Mouse (Mus musculus) frontal cortex, adult (tissue): ENCODE results near the gene Nectin2.
"Not testable (repeated sequence)": the region's sequence is repeated elsewhere in the genome, so short reads cannot be mapped to it uniquely, and the experiment has no call there.

Source experiments
- ATAC-seq: cut with Nextera tagmentation; 2 replicates; pipeline ENCODE4 v1.9.2; 2017; ENCODE audit warnings: mild to moderate bottlenecking, moderate library complexity, mixed read lengths; ENCODE audit not compliant: low TSS enrichment

Nectin2 gene

DNA sequence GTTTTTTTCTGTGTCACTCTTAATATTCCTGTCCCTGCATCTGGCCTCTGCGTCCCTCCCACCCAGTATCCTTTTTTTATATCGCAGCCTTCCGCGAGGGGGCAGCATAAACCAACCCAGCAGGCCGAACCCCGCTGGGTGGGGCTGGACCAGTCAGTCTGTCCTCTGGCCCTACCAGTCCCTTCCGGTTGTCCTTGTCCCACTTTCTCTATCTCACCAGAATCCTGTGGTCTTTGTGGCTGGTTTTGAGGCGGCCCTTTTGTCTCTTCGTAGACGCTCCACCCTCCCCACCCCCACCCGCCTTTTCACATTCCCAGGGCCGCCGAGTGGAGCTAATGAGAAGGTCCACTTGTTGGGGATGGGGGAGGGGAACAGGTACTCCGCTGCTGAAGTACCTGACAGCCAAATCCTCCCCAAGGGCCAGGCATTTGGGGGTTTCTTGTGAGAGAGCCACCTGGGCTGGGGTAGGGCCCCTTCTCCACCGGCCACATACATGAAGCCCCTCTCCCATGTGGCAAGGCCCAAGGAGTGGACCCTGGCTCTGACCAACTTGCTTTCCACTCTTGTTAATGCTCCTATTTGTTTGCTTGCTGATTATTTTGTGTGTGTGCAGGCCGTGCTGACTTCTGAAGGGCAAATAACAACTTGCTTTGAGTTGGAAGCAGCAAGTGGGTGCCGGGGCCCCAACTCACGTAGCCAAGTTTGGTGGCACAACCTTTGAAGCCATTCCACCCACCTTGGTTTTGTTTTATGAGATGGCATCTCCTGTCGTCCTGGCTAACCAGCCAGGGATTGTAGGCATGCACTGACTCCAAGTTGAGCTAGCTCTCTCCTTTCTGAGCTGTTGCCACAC is at the start of gene Nectin2:
Gene Nectin2, minus strand, starts transcription at position 267 of the 853 bp plus-strand sequence.
- ATAC-seq: peak; percentile 76

DNA sequence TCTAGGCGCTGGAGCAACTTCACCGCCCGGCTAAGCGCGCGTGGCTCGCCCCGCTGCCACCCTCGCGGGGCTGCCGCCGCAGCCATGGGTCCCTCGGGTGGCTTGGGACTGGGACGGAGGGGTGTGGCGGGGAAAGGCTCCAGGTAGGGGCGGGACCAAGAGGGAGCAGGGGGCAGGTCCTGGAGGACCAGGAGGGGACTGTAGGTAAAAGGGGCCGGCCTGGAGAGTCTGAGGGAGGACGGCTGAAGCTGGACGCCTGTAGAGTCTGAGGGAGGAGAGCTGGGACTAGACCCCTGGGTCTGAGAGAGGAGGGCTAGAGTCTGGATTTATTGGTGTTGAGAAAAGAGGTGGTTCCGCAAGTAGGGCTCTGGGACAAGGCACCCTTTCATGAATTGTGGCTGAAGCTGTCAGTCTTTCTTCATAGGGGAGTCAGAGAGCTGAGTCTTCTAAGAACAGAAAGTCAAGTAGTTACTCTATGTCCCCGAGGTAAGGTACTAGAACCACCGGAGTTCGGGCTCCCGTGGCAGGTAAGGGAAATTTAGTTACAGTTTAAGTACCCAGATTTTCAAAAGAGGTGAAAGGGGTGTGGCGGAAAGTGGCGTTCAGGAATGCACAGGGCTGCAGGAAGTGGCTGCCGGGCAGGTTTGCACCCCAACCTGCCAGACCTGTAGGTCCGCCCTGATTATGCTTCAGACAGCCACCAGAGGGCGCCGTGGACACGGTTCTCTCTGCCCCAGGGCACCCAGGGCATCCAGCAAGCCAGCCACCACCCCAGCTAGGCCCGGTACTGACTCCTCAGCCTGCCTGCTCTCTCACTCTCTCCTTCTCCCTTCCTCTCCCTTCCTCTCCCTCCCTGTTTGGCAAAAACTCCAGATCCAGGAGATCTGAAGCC is 46.7 kb upstream of the Nectin2 start, which contains the start of gene Cblc:
Gene Cblc, minus strand, starts transcription at position 113 of the 892 bp plus-strand sequence.
- peak; percentile 44; the same call in 1 of the 2 replicates for ATAC-seq

DNA sequence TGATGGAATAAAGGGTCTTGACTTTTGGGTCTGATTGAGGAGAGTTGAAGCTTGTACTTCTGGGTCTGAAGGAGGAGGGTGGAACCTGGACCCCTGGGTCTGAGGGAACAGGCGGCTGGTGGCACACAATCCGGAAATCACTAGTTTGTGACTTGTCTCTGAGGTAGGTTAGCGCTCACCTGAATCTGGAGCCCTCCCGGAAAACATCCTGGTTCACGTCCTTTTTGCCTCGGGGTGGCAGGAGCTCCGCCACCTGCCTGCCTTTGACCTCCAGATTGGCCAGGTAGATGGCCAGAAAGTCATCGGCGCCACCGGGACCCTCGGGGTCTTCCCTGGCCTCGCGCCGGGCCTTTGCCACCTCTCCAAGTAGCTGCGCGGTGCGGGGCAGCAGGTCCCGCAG is 46.0 kb upstream of the Nectin2 start:
- no peak for ATAC-seq

DNA sequence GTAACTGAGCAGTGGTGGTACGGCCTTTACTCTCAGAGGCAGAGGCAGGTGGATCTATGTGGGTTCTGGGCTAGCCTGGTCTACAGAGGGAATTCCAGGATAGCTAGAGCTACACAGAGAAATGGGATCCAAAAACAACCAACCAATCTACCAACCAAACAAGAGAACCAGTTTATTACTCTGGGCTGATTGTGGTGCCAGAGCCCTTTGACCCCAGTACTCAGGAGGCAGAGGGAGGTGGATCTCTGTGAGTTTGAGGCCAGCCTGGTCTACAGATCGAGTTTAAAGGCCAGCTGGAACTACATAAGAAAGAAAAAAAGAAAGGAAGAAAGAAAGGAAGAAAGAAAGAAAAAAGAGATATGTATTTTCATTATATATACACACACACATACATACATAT is 45.0 kb upstream of the Nectin2 start:
- ATAC-seq: no peak

DNA sequence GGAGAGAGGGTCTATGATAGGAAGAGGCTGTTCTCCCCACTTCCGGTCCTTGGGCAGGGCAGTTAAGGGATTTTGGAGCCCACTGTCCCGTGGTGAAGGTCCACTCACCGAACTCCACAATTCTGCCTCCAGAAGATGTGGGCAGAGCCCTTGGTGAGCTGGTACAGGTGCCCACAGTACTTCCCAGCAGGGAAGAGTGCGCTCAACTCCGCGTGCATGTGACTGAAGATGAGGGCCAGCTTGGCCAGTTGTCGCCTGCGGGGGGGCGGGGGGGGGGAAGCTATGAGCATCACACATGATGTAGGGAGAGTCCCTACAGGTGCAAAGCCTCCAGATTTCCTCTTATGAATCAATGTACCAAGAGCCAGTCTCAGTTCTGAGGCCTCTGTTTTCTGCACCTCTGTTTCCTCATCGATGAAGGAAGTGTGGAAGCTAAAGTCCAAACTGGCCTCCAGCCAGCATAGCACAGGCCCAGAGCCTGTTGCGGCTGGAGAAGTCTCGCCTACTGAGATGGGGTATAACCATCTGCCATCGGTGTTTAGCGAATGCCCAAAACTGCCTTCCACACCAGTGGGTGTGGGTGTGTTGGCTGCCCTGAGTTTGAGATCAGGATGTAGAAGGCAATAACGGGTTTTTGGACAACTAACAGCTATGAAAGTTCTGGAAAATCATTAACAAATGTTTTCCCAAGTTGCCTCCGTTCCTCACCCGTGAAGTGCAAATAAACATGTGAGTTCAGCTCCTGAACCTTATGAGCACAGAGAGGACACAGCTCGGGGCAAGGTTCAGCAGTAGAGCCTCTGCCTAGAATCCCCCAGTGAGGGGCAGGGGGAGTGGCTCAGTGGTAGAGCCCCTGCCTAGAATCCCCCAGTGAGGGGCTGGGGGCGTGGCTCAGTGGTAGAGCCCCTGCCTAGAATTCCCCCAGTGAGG is 42.7 kb upstream of the Nectin2 start:
- no peak for ATAC-seq

DNA sequence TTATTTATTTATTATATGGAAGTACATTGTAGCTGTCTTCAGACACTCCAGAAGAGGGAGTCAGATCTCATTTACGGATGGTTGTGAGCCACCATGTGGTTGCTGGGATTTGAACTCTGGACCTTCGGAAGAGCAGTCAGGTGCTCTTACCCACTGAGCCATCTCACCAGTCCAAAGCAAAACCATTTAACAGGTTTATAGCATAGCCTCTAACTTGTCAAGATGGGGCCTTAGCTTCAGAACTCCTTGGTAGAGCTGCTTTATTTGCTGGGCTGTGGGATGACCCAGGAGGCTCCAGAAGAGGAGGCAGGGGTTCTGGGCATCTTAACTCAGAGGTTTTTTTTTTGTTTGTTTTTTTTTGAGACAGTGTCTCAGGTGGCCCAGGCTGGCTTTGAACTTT is 41.2 kb upstream of the Nectin2 start:
- ATAC-seq: not testable (repeated sequence)

DNA sequence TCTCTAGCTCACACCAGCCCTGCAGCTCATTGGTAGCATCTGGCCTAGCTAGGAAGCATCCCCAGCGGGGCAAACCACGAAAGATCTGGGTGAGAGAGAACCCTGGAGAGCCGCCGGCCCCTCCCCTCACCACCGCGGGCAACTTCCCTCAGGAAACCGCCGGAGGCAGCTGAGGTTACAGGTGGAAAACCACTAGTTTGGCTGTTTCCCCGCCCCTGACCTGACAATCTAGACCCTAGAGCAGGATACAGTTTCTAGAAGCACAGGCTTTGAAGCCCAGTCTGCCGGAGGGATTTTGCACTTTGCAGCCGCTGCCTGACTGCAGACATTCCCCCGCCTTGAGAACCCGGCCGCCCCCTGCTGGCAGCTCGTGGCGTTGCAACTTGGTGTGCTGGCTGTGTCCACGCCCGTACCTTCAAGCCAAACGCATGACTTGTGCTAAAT is 39.6 kb upstream of the Nectin2 start:
- peak; percentile 76; the same call in 1 of the 2 replicates for ATAC-seq

DNA sequence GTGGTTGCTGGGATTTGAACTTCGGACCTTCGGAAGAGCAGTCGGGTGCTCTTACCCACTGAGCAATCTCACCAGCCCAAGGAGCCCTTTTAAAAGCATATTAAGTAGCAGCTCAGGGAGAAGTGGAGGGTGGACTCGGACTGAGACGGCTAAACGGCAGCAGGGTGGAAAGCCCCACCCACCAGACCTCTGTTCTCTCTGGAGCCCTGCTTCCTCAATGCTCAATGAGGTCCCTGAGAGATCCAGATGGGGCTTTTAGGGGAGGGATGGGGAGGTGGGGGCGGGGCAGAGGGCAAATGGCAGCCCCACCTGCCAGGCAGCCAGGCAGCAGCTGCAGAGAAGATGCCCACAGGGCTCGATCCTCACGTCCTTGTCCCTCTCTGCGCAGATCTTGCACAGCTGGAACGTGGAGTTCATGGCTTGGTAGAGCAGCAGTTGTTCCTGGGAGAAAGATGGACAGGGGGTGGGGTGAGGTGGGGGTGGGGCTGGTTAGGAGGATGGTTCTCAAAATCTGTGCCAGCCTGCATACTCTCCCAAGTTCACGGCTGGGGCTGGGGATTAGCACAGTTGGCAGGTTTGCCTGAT is 35.7 kb upstream of the Nectin2 start:
- no peak for ATAC-seq

DNA sequence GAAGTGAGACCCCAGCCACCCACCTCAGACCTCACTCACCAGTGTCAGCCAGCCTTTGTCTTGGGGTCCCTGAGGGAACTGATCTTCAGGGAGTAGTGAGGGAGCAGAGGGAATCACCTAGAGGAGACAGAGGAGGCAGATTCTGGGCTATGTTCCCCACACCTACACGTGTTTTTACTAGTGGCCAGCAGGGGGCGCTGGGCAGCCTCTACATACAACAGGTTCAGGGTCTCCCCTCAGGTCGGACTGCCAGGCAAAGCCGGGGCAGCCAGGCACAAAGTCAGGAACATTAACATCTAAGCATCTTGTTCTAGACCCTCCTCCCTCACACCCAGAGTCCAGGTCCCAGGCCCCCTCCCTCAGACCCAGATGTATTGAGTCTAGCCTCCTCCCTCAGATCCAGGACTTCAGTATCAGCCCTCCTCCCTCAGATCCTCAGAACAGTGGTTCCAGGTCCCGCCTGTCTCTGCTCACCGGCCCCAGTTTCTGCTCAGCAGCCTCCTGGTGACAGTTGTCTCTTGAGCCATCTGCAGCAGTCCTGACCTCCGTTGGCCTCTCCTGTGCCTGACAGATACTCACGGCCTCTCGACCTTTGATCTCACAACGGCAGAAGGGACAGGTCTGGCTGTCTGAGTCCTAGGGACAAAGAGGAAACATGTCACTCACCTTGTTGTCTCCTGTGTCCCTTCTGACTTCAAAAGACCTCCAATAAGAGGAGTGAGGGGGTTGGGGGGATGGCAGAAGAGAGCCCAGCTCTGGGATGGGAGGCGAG is 34.7 kb upstream of the Nectin2 start:
- no peak for ATAC-seq

DNA sequence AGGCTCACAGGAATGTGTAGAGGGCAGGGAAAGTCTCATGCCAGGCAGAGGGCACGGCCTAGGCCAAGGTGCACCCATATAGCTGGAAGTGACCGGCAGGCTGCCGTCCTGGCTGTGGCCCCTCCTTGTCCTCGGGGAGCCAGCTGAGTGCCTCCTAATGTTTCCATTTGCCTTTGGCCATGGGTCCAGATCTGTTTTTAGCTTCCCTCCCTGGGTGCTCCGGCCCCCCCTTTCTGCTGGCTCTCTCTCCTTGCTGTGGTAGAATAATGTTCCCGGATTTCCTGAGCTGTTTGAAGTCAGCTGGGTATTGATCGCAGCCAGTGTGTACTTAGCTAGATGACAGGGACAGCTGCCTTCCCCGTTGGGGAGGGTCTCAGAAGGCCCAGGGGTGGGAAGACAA is 33.3 kb upstream of the Nectin2 start:
- ATAC-seq: no peak

DNA sequence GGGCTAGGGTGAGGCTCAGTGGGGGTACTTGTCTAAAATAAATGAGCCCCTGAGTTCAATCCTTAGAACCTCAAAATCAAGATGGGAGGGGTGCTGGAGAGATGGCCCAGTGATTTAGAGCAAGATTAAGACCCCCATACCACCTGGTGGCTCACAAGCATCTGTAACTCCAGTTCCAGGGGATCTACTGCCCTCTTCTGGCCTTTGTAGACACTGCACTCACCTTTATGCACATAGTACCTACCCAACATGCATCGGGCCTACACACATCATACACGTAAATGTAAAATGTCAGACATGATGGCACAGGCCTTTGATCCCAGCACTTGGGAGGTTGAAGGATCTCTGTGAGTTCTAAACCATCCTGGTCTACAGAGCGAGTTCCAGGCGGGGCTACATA is 32.4 kb upstream of the Nectin2 start:
- no peak for ATAC-seq

DNA sequence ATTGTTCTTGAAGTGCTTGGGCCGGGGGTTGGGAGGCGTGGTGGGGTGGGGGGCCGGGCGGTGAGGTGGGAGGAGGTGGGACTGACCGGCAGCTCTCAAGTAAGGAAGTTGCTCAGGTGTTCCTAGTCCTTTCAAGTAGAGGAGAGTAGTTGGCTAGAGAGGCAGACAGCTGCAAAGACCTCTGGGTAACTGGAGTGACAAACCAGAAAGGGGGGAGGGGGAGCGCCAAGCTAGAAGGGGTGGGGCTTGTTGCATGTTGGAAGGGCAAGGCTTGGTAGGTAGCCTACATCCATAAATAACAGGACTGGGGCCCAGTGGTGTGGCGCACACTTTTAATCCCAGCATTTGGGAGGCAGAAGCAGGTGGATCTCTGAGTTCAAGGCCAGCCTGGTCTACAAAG is 31.5 kb upstream of the Nectin2 start:
- ATAC-seq: no peak

DNA sequence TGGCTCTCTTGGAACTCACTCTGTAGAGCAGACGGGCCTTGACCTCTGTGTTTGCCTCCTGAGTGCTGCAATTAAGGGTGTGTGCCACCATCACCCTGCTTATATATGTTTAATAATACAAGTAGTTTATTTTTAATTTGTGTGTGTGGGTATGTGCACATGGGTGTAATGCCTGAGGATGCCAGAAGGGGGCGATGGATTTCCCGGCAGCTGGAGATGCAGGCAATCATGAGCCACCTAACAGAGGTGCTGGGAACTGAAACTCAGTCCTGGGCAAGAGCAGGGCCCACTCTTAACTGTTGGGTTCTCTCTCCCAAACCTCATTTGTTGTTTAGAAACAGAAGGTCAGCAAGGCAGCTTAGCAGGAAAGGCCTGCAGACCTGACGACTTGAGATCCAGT is 29.6 kb upstream of the Nectin2 start:
- ATAC-seq: no peak

DNA sequence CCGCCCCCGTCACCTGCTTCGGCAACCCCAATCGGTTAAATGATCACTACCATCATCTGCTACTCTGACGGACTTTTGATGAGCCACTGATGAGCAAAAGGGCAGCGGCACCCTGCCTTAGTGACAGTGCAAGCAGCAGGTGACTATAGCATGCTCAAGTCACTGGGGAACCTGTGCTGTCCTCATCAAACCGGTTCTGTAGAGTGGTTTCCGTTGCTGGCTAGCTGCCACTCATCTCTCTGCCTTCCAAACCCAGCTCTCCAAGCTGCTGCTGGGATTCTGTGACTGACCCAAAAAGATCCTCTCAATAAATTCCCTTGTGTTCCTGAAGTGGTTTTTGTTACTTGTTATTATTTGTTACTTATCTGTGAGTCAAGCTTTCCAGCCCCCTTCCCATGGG is 28.4 kb upstream of the Nectin2 start:
- ATAC-seq: no peak

DNA sequence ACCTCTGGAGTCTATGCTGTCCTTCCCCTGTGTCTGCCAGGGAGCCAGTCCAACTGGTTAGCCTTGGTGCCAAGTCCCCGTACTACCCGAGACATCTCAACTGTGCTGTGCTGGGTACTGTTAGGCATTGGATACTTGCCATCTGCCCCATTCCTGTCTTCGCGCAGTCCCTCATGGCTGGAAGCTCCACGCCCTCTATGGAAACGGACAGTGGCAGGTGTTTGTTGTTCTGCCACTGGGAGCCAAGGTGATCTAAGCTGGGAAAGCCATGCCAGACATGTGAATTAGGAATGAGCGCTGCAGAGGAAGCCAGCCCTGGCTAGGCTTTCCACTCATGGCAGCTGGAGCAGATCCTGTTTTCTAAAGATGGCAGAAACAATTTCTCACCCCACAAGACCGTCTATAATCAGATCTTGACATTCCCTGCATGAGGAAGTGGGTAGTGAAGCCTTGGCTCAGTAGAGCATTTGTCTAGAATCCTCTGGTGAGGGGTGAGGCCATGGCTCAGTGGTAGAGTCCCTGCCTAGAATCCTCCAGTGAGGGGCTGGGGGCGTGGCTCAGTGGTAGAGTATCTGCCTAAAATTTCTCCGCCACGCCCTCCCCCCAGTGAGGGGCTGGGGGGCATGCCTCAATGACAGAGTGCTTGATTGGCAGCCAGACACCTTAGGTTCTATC is 26.9 kb upstream of the Nectin2 start:
- no peak for ATAC-seq

DNA sequence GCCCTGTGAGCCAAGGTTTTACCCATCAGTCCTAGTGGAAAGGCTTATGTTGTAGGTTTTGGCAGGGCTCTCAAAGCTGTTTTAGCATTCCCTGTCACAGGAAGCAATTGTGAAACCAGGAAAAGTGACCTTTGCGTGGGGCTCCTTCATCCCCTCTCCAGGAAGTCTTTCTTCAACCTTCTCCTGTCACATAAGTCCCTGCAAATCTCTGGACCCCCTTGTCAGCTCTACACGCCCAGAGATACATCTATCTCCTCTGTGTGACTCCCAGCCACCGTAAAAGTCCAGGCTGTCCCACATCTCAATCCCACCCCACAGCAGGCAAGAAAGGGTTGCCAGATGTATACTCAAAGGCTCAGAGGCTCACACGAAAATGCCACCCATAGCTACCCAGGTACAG is 21.4 kb upstream of the Nectin2 start:
- no peak for ATAC-seq

DNA sequence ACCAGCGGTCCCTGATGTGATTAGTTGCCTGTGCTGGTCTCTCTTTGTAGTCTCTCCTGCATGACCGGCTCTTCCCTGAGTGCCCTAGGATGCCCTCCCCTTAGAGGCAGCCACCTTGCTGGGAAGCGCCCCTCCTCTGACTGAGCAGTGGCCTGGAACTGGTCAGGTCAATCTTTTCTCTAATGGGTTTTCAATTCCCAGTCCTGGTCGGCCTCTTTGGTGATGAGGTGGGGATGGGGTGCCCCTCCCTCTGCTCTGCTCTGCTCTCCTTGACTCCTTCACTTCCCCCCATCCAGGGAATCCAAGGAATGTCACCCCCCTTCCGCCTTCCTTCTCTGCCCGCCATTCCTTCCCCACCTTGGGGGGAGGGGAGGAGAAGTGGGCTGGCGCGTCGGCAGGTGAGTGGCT is 20.7 kb upstream of the Nectin2 start, which contains the start of gene Bcam:
Gene Bcam, minus strand, starts transcription at position 33 of the 408 bp plus-strand sequence.
- no peak for ATAC-seq

DNA sequence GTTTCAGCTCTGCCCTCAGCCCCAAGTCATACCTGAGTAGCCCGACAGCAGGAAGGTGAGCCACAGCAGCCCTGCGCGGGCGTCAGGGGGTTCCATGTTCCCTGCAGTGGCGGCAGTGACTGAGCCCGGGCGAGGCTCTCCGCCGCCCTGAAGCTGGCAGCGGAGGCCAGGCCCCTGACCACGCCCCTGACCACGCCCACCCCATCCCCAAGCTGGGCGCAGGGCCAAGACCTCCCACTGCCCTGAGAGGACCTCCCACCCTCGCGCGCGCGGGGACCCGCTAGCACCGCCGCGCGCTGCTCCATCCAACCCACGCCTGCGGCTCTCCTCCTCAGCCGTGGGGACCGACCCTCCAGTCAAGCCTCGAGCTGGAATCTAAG is 20.1 kb upstream of the Nectin2 start:
- ATAC-seq: 0 out of 2 replicates have a peak, but pooled peaks have one; percentile 23
